Mouse (Mus musculus) ES-E14 (cell line): Measurements from ENCODE around the gene Cenpm. TPM values are rescaled to one million over a fixed set of nuclear protein-coding genes. Genes with fewer than 3 reads are reported as not detected.
A peak's percentile ranks its signal among the peaks of the same experiment; 100 is the strongest.

Experiments used
- DNase-seq: peaks from one replicate; pipeline ENCODE4 v3.0.0-alpha.2; 2013; ENCODE audit warnings: low read depth, low spot score
- H3K27ac ChIP-seq: 2 replicates; pipeline ENCODE4 v1.5.1; 2012; ENCODE audit warnings: low read depth, mild to moderate bottlenecking, low read length, moderate library complexity, mixed read lengths; ENCODE audit not compliant: poor library complexity, insufficient read depth, severe bottlenecking
- H3K36me3 ChIP-seq: 2 replicates; pipeline ENCODE4 v1.6.1; 2012; ENCODE audit warnings: mild to moderate bottlenecking, low read length, moderate library complexity, mixed read lengths; ENCODE audit not compliant: control insufficient read depth, poor library complexity, insufficient read depth, severe bottlenecking
- H3K4me1 ChIP-seq, 2 experiments: fragments of 150-350 bp in 1 of 2; sonication (generic) in 1 of 2; 2 replicates each; pipeline ENCODE4 v1.6.1; 2012; ENCODE audit warnings: low read length in 2 of 2, mild to moderate bottlenecking in 1 of 2, mixed read lengths in 1 of 2; ENCODE audit not compliant: control insufficient read depth in 2 of 2, insufficient read depth in 2 of 2, poor library complexity in 1 of 2
- H3K4me3 ChIP-seq, 2 experiments: fragments of 150-350 bp in 1 of 2; sonication (generic) in 1 of 2; 2 replicates each; pipeline ENCODE4 v1.5.1; 2012; ENCODE audit warnings: low read length in 2 of 2, low read depth in 1 of 2, mild to moderate bottlenecking in 1 of 2, mixed read lengths in 1 of 2; ENCODE audit not compliant: insufficient read depth in 1 of 2, poor library complexity in 1 of 2, severe bottlenecking in 1 of 2
- H3K9ac ChIP-seq: 2 replicates; pipeline ENCODE4 v1.6.1; 2012; ENCODE audit warnings: low read depth, mild to moderate bottlenecking, low read length, mixed read lengths; ENCODE audit not compliant: poor library complexity, insufficient read depth, severe bottlenecking
- H3K9me3 ChIP-seq: fragments of 150-350 bp; sonication (generic); 2 replicates; pipeline ENCODE4 v1.6.1; 2012; ENCODE audit warnings: low read depth, mild to moderate bottlenecking, low read length; ENCODE audit not compliant: control insufficient read depth, insufficient read depth
- CHD2 ChIP-seq: IDR thresholded peaks from 2 replicates; pipeline ENCODE4 v1.6.1; 2014; ENCODE audit warnings: mild to moderate bottlenecking, low read depth, low read length, inconsistent platforms
- HCFC1 ChIP-seq: IDR thresholded peaks from 2 replicates; pipeline ENCODE4 v1.6.1; 2012; ENCODE audit warnings: low read length, inconsistent platforms, borderline replicate concordance; ENCODE audit not compliant: insufficient read depth
- MAFK ChIP-seq: IDR thresholded peaks from 2 replicates; pipeline ENCODE4 v1.6.1; 2014; ENCODE audit warnings: mild to moderate bottlenecking, low read depth, low read length, inconsistent platforms; ENCODE audit not compliant: insufficient read depth
- ZC3H11A ChIP-seq: IDR thresholded peaks from 2 replicates; pipeline ENCODE4 v1.6.1; 2012; ENCODE audit warnings: low read depth, mild to moderate bottlenecking, inconsistent platforms, low read length, borderline replicate concordance
- ZNF384 ChIP-seq: IDR thresholded peaks from 2 replicates; pipeline ENCODE4 v1.6.1; 2012; ENCODE audit warnings: low read depth, low read length, inconsistent platforms
- in situ Hi-C, 2 experiments: fragments of 600-800 bp; cut with MboI; formaldehyde crosslinking; loops; one replicate each; pipeline ENCODE4 v1.15.1; 2025; ENCODE audit warnings: low sequenced_read_pairs in 2 of 2, inconsistent platforms in 1 of 2; ENCODE audit not compliant: unreplicated experiment in 2 of 2
- total RNA-seq: library from RNA; depleted of rRNA; stranded (reverse); fragments of 300-350 nt; gene quantifications from 2 replicates; pipeline ENCODE4 v1.2.3, GENCODE M21; 2012

Cenpm gene
- total RNA-seq, 1 experiment, result 80.0 TPM

- peaks cover 63% of the 10 kb centered on the region for H3K36me3 ChIP-seq
- peaks cover 2 to 19% of the 10 kb centered on the region in 2 experiments for H3K4me1 ChIP-seq
- peak overlapping the region; percentile 49 for H3K27ac ChIP-seq
- no peak overlapping the region for H3K4me3 ChIP-seq
- no peak overlapping the region for H3K9ac ChIP-seq
- no peaks in the 10 kb centered on the region for H3K9me3 ChIP-seq
- peak; percentile 92 for DNase-seq
- in situ Hi-C loops, result no loop called here
- no peak for TF ChIP-seq HCFC1
- TF ChIP-seq CHD2, result no peak
- TF ChIP-seq ZC3H11A, result no peak
- TF ChIP-seq MAFK, result peak; percentile 95
- TF ChIP-seq ZNF384, result no peak
These were observed 56.6 kb downstream of the Cenpm start for GRCm38 (mm10) chr15:82187924-82188323.

- TF ChIP-seq ZNF384 (0 out of 2 replicates have a peak, but pooled peaks have one; percentile 40), CHD2 (no peak)
- no peak overlapping the region for H3K4me3 ChIP-seq
- H3K9me3 ChIP-seq, result no peaks in the 10 kb centered on the region
- no peak overlapping the region for H3K9ac ChIP-seq
- in situ Hi-C loops, result no loop called here
- peaks cover 2 to 19% of the 10 kb centered on the region in 2 experiments for H3K4me1 ChIP-seq
- H3K27ac ChIP-seq, result peak overlapping the region; percentile 49
- H3K36me3 ChIP-seq, result peaks cover 62% of the 10 kb centered on the region
- DNase-seq, result no peak
These were observed 57.1 kb downstream of the Cenpm start for GRCm38 (mm10) chr15:82187401-82187800.

GRCm38 (mm10) chr15:82186931-82187330 lies 57.6 kb downstream of the Cenpm start:
- in situ Hi-C loops, result no loop called here
- DNase-seq, result no peak
- TF ChIP-seq CHD2, result no peak
- TF ChIP-seq MAFK, result no peak
- no peak for TF ChIP-seq ZNF384
- no peak for TF ChIP-seq ZC3H11A
- no peak for TF ChIP-seq HCFC1
- H3K36me3 ChIP-seq, result peaks cover 61% of the 10 kb centered on the region
- peaks cover 2 to 19% of the 10 kb centered on the region in 2 experiments for H3K4me1 ChIP-seq
- H3K27ac ChIP-seq, result peak overlapping the region; percentile 53
- H3K4me3 ChIP-seq, result no peak overlapping the region
- H3K9me3 ChIP-seq, result no peaks in the 10 kb centered on the region
- H3K9ac ChIP-seq, result no peak overlapping the region

- Histone ChIP-seq H3K4me1 (peaks cover 2 to 17% of the 10 kb centered on the region in 2 experiments), H3K9ac (no peak overlapping the region), H3K36me3 (peaks cover 64% of the 10 kb centered on the region), H3K9me3 (no peaks in the 10 kb centered on the region), H3K27ac (0 out of 2 replicates have a peak overlapping the region, but pooled peaks have one; percentile 28), H3K4me3 (no peak overlapping the region)
- in situ Hi-C loops, result no loop called here
- DNase-seq, result no peak
- no peak for TF ChIP-seq ZNF384
- no peak for TF ChIP-seq ZC3H11A
- TF ChIP-seq HCFC1, result no peak
- TF ChIP-seq CHD2, result no peak
- TF ChIP-seq MAFK, result no peak
These were observed 58.4 kb downstream of the Cenpm start for GRCm38 (mm10) chr15:82186131-82186530.

GRCm38 (mm10) chr15:82185062-82185783 lies 59.3 kb downstream of the Cenpm start:
- H3K4me3 ChIP-seq, result no peak overlapping the region
- H3K27ac ChIP-seq, result no peak overlapping the region
- H3K4me1 ChIP-seq, result peaks cover 2 to 15% of the 10 kb centered on the region in 2 experiments
- H3K36me3 ChIP-seq, result peaks cover 69% of the 10 kb centered on the region
- no peak overlapping the region for H3K9ac ChIP-seq
- DNase-seq, result no peak
- H3K9me3 ChIP-seq, result no peaks in the 10 kb centered on the region
- TF ChIP-seq ZNF384, result no peak
- TF ChIP-seq HCFC1, result no peak
- no peak for TF ChIP-seq CHD2
- no peak for TF ChIP-seq MAFK
- TF ChIP-seq ZC3H11A, result no peak
- in situ Hi-C loops, result no loop called here
